Mouse (Mus musculus) neutrophil, adult 5-6 weeks (primary cell): ENCODE measurements around the gene Mcm3ap. TPM values are rescaled to one million over a fixed set of nuclear protein-coding genes. Genes with fewer than 3 reads are reported as not detected.

Experiments
- ATAC-seq: fragments of 151-379, 151-347 bp; 2 replicates; pipeline ENCODE4 v1.8.0; 2017; ENCODE audit warnings: mild to moderate bottlenecking, moderate TSS enrichment; ENCODE audit not compliant: insufficient number of reproducible peaks, poor library complexity, low FRiP score, severe bottlenecking; ENCODE audit errors: extremely low read depth
- total RNA-seq: library from RNA; stranded (forward); fragments of 200-1000 nt; gene quantifications from 2 replicates; pipeline ENCODE4 v1.2.3, GENCODE M21; 2017

The Mcm3ap gene
- total RNA-seq, 1 experiment from 2014 or later = 76.0 TPM

DNA sequence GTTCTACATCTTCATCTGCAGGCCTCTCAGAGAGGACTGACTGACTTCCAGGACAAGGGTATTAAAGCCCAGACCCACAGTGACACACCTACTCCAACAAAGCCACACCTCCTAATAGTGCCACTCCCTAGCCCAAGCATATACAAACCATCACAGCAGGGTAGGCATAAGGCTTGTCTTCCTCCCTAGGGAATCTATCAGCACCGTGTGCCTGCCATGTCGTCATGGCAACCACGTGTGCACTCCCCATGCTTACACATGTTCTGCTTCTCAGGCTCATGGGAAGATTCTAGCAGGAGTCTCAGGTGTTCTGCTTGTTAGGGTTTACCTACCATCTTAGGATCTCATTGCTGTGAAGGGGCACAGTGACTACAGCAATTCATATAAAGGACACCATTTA, 82.8 kb downstream of the Mcm3ap start:
- ATAC-seq = no peak

DNA sequence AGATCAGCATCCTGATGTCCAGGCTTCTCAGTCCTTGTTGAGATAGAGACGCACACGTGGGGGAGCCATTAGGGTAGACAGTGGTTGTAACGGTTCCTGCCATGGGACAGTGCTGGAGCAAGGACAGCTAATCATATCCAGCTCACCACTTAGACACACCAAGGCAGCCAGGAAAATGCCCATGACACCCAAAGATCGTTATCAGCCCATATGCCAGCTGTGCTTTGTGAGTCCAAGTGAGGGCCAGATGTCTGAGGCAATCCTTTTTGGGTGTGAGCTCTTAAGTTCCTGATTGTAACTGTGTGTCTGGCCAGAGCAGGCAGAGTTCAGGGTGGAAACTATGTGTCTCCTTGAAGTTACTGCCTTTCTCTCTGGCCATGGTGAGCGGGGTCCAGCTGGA, 85.3 kb downstream of the Mcm3ap start:
- ATAC-seq = no peak

DNA sequence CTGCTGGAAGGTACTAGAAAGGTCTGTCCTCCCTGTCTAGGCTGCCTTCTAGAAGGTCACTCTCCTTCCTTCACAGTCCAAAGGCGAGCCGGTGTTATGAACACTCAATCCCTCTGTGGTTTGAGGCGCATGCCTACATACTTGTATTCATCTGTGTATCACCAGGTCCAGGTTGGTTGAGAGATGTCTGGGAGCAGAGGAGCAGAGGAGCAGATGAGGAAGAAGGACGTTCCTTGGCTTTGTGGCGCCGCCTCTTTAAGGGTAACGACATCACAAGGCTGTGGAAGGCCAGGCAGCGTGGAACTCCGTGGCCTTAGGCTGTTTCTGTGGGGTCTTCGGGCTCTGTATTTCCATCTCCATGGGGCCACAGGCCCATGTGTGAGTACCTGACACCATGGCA, 93.2 kb downstream of the Mcm3ap start, which contains the start of gene Spatc1l:
Gene Spatc1l (plus strand): TSS at position 301 of the 400 bp plus-strand sequence.
- no peak for ATAC-seq

Other genes with a start within 250 kb of the Mcm3ap start
- gene Prmt2, start 231.1 kb upstream of the Mcm3ap start, total RNA-seq = 7.4 and 8.6 TPM in 2 replicates
- not detected in 2 replicates for gene S100b, start 215.1 kb upstream of the Mcm3ap start, total RNA-seq
- 3.2 and 3.8 TPM in 2 replicates for gene Dip2a, start 123.6 kb upstream of the Mcm3ap start, total RNA-seq
- gene AC141477.1, start 28.5 kb upstream of the Mcm3ap start, total RNA-seq = 14.8 and 16.1 TPM in 2 replicates
- 46.9 and 50.8 TPM in 2 replicates for gene Pcnt, start 26.1 kb upstream of the Mcm3ap start, total RNA-seq
- gene 2610028H24Rik, start 19.8 kb upstream of the Mcm3ap start, total RNA-seq = not detected in 2 replicates
- gene Ybey, start 187 bp downstream of the Mcm3ap start, total RNA-seq = 2.4 and 3.8 TPM in 2 replicates
- gene Lss, start 62.7 kb downstream of the Mcm3ap start, total RNA-seq = 4.1 and 10.7 TPM in 2 replicates
- gene Spatc1l, start 93.3 kb downstream of the Mcm3ap start, total RNA-seq = not detected in 2 replicates
- gene Ftcd, start 106.7 kb downstream of the Mcm3ap start, total RNA-seq = not detected in 2 replicates
- gene Col6a2, start 154.7 kb downstream of the Mcm3ap start, total RNA-seq = not detected in 2 replicates